Mouse (Mus musculus) WW6 (cell line): Measurements from ENCODE around the gene Dhx36.

Experiments used
- DNase-seq: peaks from one replicate; pipeline ENCODE4 v3.0.0-alpha.2; 2013; ENCODE audit warnings: low read depth, low spot score

Dhx36 gene

GRCm38 (mm10) chr3:62433675-62434074 is 73.1 kb downstream of the Dhx36 start:
- DNase-seq = no peak

- no peak for DNase-seq
These were observed 88.2 kb downstream of the Dhx36 start for GRCm38 (mm10) chr3:62418387-62419138.
